ENCODE assay signal across 17 mouse cellular contexts in genomic region chr5:136702159-136702725, GRCm38 (mm10). TPM values are rescaled to one million over a fixed set of nuclear protein-coding genes. Genes with fewer than 3 reads are reported as not detected.
DNase-seq lines count a peak whose midpoint lies in the region; ATAC-seq lines count a peak whose summit lies in the region.
"Had no signal": no experiment of that assay in that cellular context is flagged by ENCODE, and none has a peak within 500 bp of the region (broad histone marks: within the 10 kb centered on the region; RNA-seq: fewer than 3 reads in every experiment).

No protein-coding gene starts in this region.

- H3K27ac ChIP-seq in kidney, embryonic 15.5 days: no peak overlapping the region
- H3K27ac ChIP-seq in intestine, embryonic 15.5 days: peak overlapping the region; percentile 71; the same call in 1 of the 2 replicates
- no peak overlapping the region for H3K27ac ChIP-seq in lung, embryonic 16.5 days (ENCODE audit: low read length)
- H3K27ac ChIP-seq in stomach, embryonic 15.5 days: peak overlapping the region; percentile 36; the same call in 1 of the 2 replicates
- H3K27ac ChIP-seq in forebrain, embryonic 16.5 days (ENCODE audit: low read length): no peak overlapping the region
- no peak overlapping the region for H3K27ac ChIP-seq in hindbrain, embryonic 12.5 days
- H3K27ac ChIP-seq: limb, embryonic 12.5 days; midbrain, embryonic 15.5 days; neural tube, embryonic 12.5 days had no signal

- no peak overlapping the region for H3K9ac ChIP-seq in kidney, embryonic 15.5 days
- H3K9ac ChIP-seq in intestine, embryonic 15.5 days: no peak overlapping the region
- H3K9ac ChIP-seq in lung, embryonic 16.5 days (ENCODE audit: low read length): no peak overlapping the region
- H3K9ac ChIP-seq in stomach, embryonic 15.5 days: no peak overlapping the region
- H3K9ac ChIP-seq in forebrain, embryonic 16.5 days (replicated peaks; ENCODE audit: low read depth, low read length): no peak overlapping the region
- H3K9ac ChIP-seq in hindbrain, embryonic 12.5 days: no peak overlapping the region
- H3K9ac ChIP-seq: limb, embryonic 12.5 days; liver, postnatal 0 days; midbrain, embryonic 15.5 days; neural tube, embryonic 12.5 days had no signal

- peaks cover 15% of the 10 kb centered on the region; the same call in 1 of the 2 replicates for H3K4me1 ChIP-seq in kidney, embryonic 15.5 days
- H3K4me1 ChIP-seq in intestine, embryonic 15.5 days (replicated peaks): no peaks in the 10 kb centered on the region
- no peaks in the 10 kb centered on the region; the same call in 1 of the 2 replicates for H3K4me1 ChIP-seq in lung, embryonic 16.5 days (replicated peaks; ENCODE audit: control insufficient read depth, insufficient read depth, low read length)
- H3K4me1 ChIP-seq in stomach, embryonic 15.5 days: peaks cover 5% of the 10 kb centered on the region; the same call in 1 of the 2 replicates
- H3K4me1 ChIP-seq in forebrain, embryonic 16.5 days (replicated peaks; ENCODE audit: control insufficient read depth, insufficient read depth, low read length): no peaks in the 10 kb centered on the region
- H3K4me1 ChIP-seq in hindbrain, embryonic 12.5 days: no peaks in the 10 kb centered on the region
- H3K4me1 ChIP-seq: midbrain, embryonic 15.5 days; neural tube, embryonic 12.5 days had no signal

- no peak overlapping the region for H3K4me3 ChIP-seq in kidney, embryonic 15.5 days (replicated peaks)
- no peak overlapping the region for H3K4me3 ChIP-seq in intestine, embryonic 15.5 days (replicated peaks)
- no peak overlapping the region for H3K4me3 ChIP-seq in lung, embryonic 16.5 days (ENCODE audit: low read length)
- no peak overlapping the region for H3K4me3 ChIP-seq in stomach, embryonic 15.5 days (replicated peaks)
- H3K4me3 ChIP-seq in forebrain, embryonic 16.5 days (replicated peaks; ENCODE audit: low read length): no peak overlapping the region
- no peak overlapping the region for H3K4me3 ChIP-seq in hindbrain, embryonic 12.5 days
- H3K4me3 ChIP-seq: limb, embryonic 12.5 days; midbrain, embryonic 15.5 days; neural tube, embryonic 12.5 days had no signal

- ATAC-seq in kidney, embryonic 15.5 days (replicated peaks; ENCODE audit: low FRiP score): peak; percentile 47; the same call in 1 of the 2 replicates
- ATAC-seq in intestine, embryonic 15.5 days: peak; percentile 92
- peak; percentile 71; the same call in 1 of the 2 replicates for ATAC-seq in lung, embryonic 16.5 days (ENCODE audit: low read depth)
- ATAC-seq in stomach, embryonic 15.5 days (ENCODE audit: insufficient read depth, low FRiP score, low read depth): peak; percentile 71
- no peak for ATAC-seq in forebrain, embryonic 16.5 days
- ATAC-seq in hindbrain, embryonic 12.5 days (ENCODE audit: low FRiP score): no peak
- ATAC-seq: liver, postnatal 0 days; midbrain, embryonic 15.5 days had no signal

- no peaks in the 10 kb centered on the region for H3K36me3 ChIP-seq in kidney, embryonic 15.5 days
- no peaks in the 10 kb centered on the region for H3K36me3 ChIP-seq in intestine, embryonic 15.5 days
- H3K36me3 ChIP-seq in lung, embryonic 16.5 days (ENCODE audit: control insufficient read depth, insufficient read depth, low read length): no peaks in the 10 kb centered on the region
- no peaks in the 10 kb centered on the region for H3K36me3 ChIP-seq in stomach, embryonic 15.5 days
- no peaks in the 10 kb centered on the region for H3K36me3 ChIP-seq in forebrain, embryonic 16.5 days (ENCODE audit: control insufficient read depth, insufficient read depth)
- no peaks in the 10 kb centered on the region for H3K36me3 ChIP-seq in hindbrain, embryonic 12.5 days
- H3K36me3 ChIP-seq: limb, embryonic 12.5 days; midbrain, embryonic 15.5 days; neural tube, embryonic 12.5 days had no signal

- no peak overlapping the region for H3K4me2 ChIP-seq in kidney, embryonic 15.5 days
- H3K4me2 ChIP-seq in intestine, embryonic 15.5 days (replicated peaks): peak overlapping the region; percentile 24; the same call in 1 of the 2 replicates
- H3K4me2 ChIP-seq in lung, embryonic 16.5 days (ENCODE audit: low read depth, low read length): no peak overlapping the region
- H3K4me2 ChIP-seq in stomach, embryonic 15.5 days: no peak overlapping the region
- H3K4me2 ChIP-seq in forebrain, embryonic 16.5 days (ENCODE audit: low read length): no peak overlapping the region
- no peak overlapping the region for H3K4me2 ChIP-seq in hindbrain, embryonic 12.5 days (replicated peaks)
- H3K4me2 ChIP-seq: limb, embryonic 12.5 days; midbrain, embryonic 15.5 days; neural tube, embryonic 12.5 days had no signal

- H3K27me3 ChIP-seq in kidney, embryonic 15.5 days: no peaks in the 10 kb centered on the region
- no peaks in the 10 kb centered on the region for H3K27me3 ChIP-seq in intestine, embryonic 15.5 days (replicated peaks)
- no peaks in the 10 kb centered on the region for H3K27me3 ChIP-seq in lung, embryonic 16.5 days (ENCODE audit: control insufficient read depth, insufficient read depth, low read depth, low read length)
- no peaks in the 10 kb centered on the region for H3K27me3 ChIP-seq in stomach, embryonic 15.5 days (replicated peaks)
- no peaks in the 10 kb centered on the region for H3K27me3 ChIP-seq in forebrain, embryonic 16.5 days (replicated peaks; ENCODE audit: control insufficient read depth, insufficient read depth, low read length)
- no peaks in the 10 kb centered on the region for H3K27me3 ChIP-seq in hindbrain, embryonic 12.5 days
- H3K27me3 ChIP-seq: limb, embryonic 12.5 days; midbrain, embryonic 15.5 days; neural tube, embryonic 12.5 days had no signal

- no peaks in the 10 kb centered on the region for H3K9me3 ChIP-seq in kidney, embryonic 15.5 days (replicated peaks)
- no peaks in the 10 kb centered on the region for H3K9me3 ChIP-seq in intestine, embryonic 15.5 days
- no peaks in the 10 kb centered on the region for H3K9me3 ChIP-seq in lung, embryonic 16.5 days (ENCODE audit: control insufficient read depth, low read length)
- H3K9me3 ChIP-seq in stomach, embryonic 15.5 days: no peaks in the 10 kb centered on the region
- H3K9me3 ChIP-seq in forebrain, embryonic 16.5 days (ENCODE audit: control insufficient read depth, low read length): no peaks in the 10 kb centered on the region
- 0 out of 2 replicates have a peak, but pooled peaks cover 3% of the 10 kb centered on the region for H3K9me3 ChIP-seq in hindbrain, embryonic 12.5 days (replicated peaks)
- H3K9me3 ChIP-seq: midbrain, embryonic 15.5 days had no signal

- DNase-seq in kidney, postnatal 14 days: no peak
- no peak for DNase-seq in adrenal gland, adult 8-10 months
- DNase-seq: layer of hippocampus, postnatal 36 days; liver, postnatal 0 days; thymus, adult 2 months had no signal

- WGBS in kidney, embryonic 15.5 days: 54% methylated on average over 3 of the region's 3 CpGs
- 40% methylated on average over 3 of the region's 3 CpGs for WGBS in intestine, embryonic 15.5 days
- 49% methylated on average over 3 of the region's 3 CpGs for WGBS in lung, embryonic 16.5 days
- WGBS in stomach, embryonic 15.5 days: 41% methylated on average over 3 of the region's 3 CpGs
- WGBS in forebrain, embryonic 16.5 days: 89% methylated on average over 3 of the region's 3 CpGs
- WGBS in hindbrain, embryonic 12.5 days: 77% methylated on average over 3 of the region's 3 CpGs

RNA-seq across cellular contexts. Expression of gene Myl10, which starts 9.3 kb away (rescaled TPM):
- polyA plus RNA-seq in kidney, embryonic 15.5 days (2015; fragmentation: Nextera tagmentation; extraction: Ambion mirVana): not detected in 2 replicates
- polyA plus RNA-seq in intestine, embryonic 15.5 days (2015; fragmentation: Nextera tagmentation; extraction: Ambion mirVana): not detected in 2 replicates
- polyA plus RNA-seq in lung, embryonic 16.5 days (2015; fragmentation: Nextera tagmentation; extraction: Ambion mirVana): 1.4 TPM in 1 of 2 replicates, not detected in the other
- polyA plus RNA-seq in stomach, embryonic 15.5 days (2015; fragmentation: Nextera tagmentation; extraction: Ambion mirVana): 0.27 and 0.28 TPM in 2 replicates
- total RNA-seq in adrenal gland, adult 8-10 months (2022): not detected
- polyA plus RNA-seq in forebrain, embryonic 16.5 days (2015; fragmentation: Nextera tagmentation; extraction: Ambion mirVana): not detected in 2 replicates
- polyA plus RNA-seq in hindbrain, embryonic 12.5 days (2016; fragmentation: Nextera tagmentation; extraction: Ambion mirVana): not detected in 2 replicates
- total RNA-seq: layer of hippocampus, postnatal 36 days had no signal
- polyA plus RNA-seq: frontal cortex, adult 2 months; heart, postnatal 0 days; limb, embryonic 12.5 days; liver, postnatal 0 days; midbrain, embryonic 15.5 days; neural tube, embryonic 12.5 days; spleen, adult 2 months had no signal

Comparison
In these comparisons a context has a peak if more than half of its experiments do, and no peak if none do; other contexts are left out.
1. ATAC-seq: peak in kidney, embryonic 15.5 days (single experiment), intestine, embryonic 15.5 days (single experiment), lung, embryonic 16.5 days (single experiment) and stomach, embryonic 15.5 days (single experiment); none in forebrain, embryonic 16.5 days (single experiment) and hindbrain, embryonic 12.5 days (single experiment).
2. H3K27ac ChIP-seq: peak in intestine, embryonic 15.5 days (single experiment) and stomach, embryonic 15.5 days (single experiment); none in kidney, embryonic 15.5 days (single experiment), lung, embryonic 16.5 days (single experiment), forebrain, embryonic 16.5 days (single experiment) and hindbrain, embryonic 12.5 days (single experiment).